Mouse (Mus musculus) stomach, embryonic 14.5 days (tissue): Measurements from ENCODE around the gene Cluap1. TPM values are rescaled to one million over a fixed set of nuclear protein-coding genes. Genes with fewer than 3 reads are reported as not detected.

Experiments used
- ATAC-seq: fragments of 200-750 bp; cut with Nextera tagmentation; 2 replicates; pipeline ENCODE4 v1.8.0; 2017; ENCODE audit warnings: low read depth, moderate TSS enrichment; ENCODE audit not compliant: insufficient number of reproducible peaks, insufficient read depth, low FRiP score
- H3K27ac ChIP-seq: fragments of 300-500 bp; sonication (generic); 2 replicates; pipeline ENCODE4 v1.5.1; 2014; ENCODE audit warnings: mild to moderate bottlenecking, low read length, moderate library complexity, mixed read lengths
- H3K27me3 ChIP-seq: fragments of 300-500 bp; sonication (generic); 2 replicates; pipeline ENCODE4 v1.6.1; 2014; ENCODE audit warnings: low read length, control low read depth, mixed read lengths; ENCODE audit not compliant: control insufficient read depth, insufficient read depth
- H3K36me3 ChIP-seq: fragments of 300-500 bp; sonication (generic); 2 replicates; pipeline ENCODE4 v1.6.1; 2014; ENCODE audit warnings: mild to moderate bottlenecking, control low read depth, low read length, moderate library complexity, mixed read lengths; ENCODE audit not compliant: control insufficient read depth, insufficient read depth
- H3K4me1 ChIP-seq: fragments of 300-500 bp; sonication (generic); 2 replicates; pipeline ENCODE4 v1.6.1; 2014; ENCODE audit warnings: low read length, control low read depth, mixed read lengths; ENCODE audit not compliant: control insufficient read depth, insufficient read depth
- H3K4me2 ChIP-seq: fragments of 300-500 bp; sonication (generic); replicated peaks from 2 replicates; pipeline ENCODE4 v1.6.1; 2014; ENCODE audit warnings: low read depth, low read length, control low read depth
- H3K4me3 ChIP-seq: fragments of 300-500 bp; sonication (generic); 2 replicates; pipeline ENCODE4 v1.5.1; 2014; ENCODE audit warnings: low read depth, low read length, control low read depth
- H3K9ac ChIP-seq: fragments of 300-500 bp; sonication (generic); replicated peaks from 2 replicates; pipeline ENCODE4 v1.6.1; 2014; ENCODE audit warnings: low read depth, mild to moderate bottlenecking, control low read depth, low read length, moderate library complexity, mixed read lengths
- H3K9me3 ChIP-seq: fragments of 300-500 bp; sonication (generic); 2 replicates; pipeline ENCODE4 v1.6.1; 2016; ENCODE audit warnings: low read depth, low read length, control low read depth; ENCODE audit not compliant: control insufficient read depth
- WGBS: fragments of 180-500 bp; shearing (Covaris S2); extraction: QIAGEN DNeasy Blood & Tissue Kit; methylation state at CpG from one replicate; pipeline ENCODE4 v1.1.7; 2014; 5-methylcytosine and 5-hydroxymethylcytosine counted together
- polyA plus RNA-seq: library from polyadenylated mRNA; unstranded; fragments of >200 nt; fragmentation: Nextera tagmentation; extraction: Ambion mirVana; gene quantifications from 2 replicates; pipeline ENCODE4 v1.2.1, GENCODE M21; 2014

The Cluap1 gene
- polyA plus RNA-seq, 1 experiment from 2014 or later: 28.9 TPM

GRCm38 (mm10) chr16:3923515-3923914 is 14.9 kb downstream of the Cluap1 start:
- WGBS: 83% methylated on average over 3 of the region's 3 CpGs
- no peak for ATAC-seq
- Histone ChIP-seq H3K4me2 (no peak overlapping the region), H3K9me3 (no peaks in the 10 kb centered on the region), H3K4me3 (no peak overlapping the region), H3K27ac (no peak overlapping the region), H3K36me3 (peaks cover 31% of the 10 kb centered on the region), H3K9ac (no peak overlapping the region), H3K4me1 (no peaks in the 10 kb centered on the region), H3K27me3 (no peaks in the 10 kb centered on the region)

GRCm38 (mm10) chr16:3923966-3924365 is 15.4 kb downstream of the Cluap1 start:
- H3K9me3 ChIP-seq: no peaks in the 10 kb centered on the region
- H3K4me1 ChIP-seq: no peaks in the 10 kb centered on the region
- H3K27me3 ChIP-seq: no peaks in the 10 kb centered on the region
- H3K36me3 ChIP-seq: peaks cover 33% of the 10 kb centered on the region
- no peak for ATAC-seq
- H3K4me3 ChIP-seq: no peak overlapping the region
- no peak overlapping the region for H3K9ac ChIP-seq
- 82% methylated on average over 4 of the region's 4 CpGs for WGBS
- H3K27ac ChIP-seq: no peak overlapping the region
- H3K4me2 ChIP-seq: no peak overlapping the region

DNA sequence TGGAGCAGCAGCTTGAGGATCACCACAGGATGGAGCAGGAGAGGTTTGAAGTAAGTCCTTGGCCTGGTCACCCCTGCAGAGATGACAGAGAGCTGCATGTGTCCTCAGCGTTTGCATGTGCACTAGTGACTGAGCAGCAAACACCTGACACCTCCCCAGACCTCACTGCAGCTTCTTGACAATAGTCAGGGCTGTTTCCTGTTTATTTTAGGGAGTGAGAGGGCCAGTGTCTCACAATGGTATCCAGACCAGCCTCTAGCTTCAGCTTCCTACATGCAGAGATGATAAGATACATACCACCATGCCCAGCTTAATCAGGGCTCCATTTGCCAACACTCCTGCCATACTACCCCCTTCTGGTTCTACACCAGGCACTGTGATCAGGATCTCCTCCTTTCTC is 20.0 kb downstream of the Cluap1 start:
- Histone ChIP-seq H3K4me2 (no peak overlapping the region), H3K36me3 (peaks cover 32% of the 10 kb centered on the region), H3K4me3 (no peak overlapping the region), H3K9me3 (no peaks in the 10 kb centered on the region), H3K4me1 (no peaks in the 10 kb centered on the region), H3K27me3 (no peaks in the 10 kb centered on the region), H3K9ac (no peak overlapping the region), H3K27ac (no peak overlapping the region)
- ATAC-seq: no peak
- 53% methylated on average over 1 of the region's 1 CpGs for WGBS

DNA sequence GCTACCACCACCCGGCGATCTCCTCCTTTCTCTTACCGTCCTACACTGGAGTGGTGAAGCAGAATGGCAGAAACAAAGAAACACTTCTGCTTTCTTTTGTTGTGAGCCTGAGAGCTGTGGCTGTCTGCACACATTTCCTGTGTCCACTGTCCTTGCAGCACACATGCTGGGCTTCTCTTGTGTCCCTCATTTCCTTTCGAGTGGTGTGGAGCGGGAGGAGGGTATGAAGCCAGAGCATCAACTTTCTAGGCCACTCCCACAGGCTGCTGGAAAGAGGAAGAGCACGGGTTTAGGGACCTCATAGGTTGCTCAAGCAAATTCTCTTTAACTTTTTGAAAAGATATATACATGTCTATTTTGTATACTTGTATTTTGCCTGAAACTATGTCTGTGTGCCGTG is 20.6 kb downstream of the Cluap1 start:
- peaks cover 28% of the 10 kb centered on the region for H3K36me3 ChIP-seq
- no peak overlapping the region for H3K4me3 ChIP-seq
- no peaks in the 10 kb centered on the region for H3K27me3 ChIP-seq
- H3K9ac ChIP-seq: no peak overlapping the region
- no peaks in the 10 kb centered on the region for H3K4me1 ChIP-seq
- WGBS: 86% methylated on average over 7 of the region's 7 CpGs
- H3K4me2 ChIP-seq: no peak overlapping the region
- no peaks in the 10 kb centered on the region for H3K9me3 ChIP-seq
- no peak overlapping the region for H3K27ac ChIP-seq
- no peak for ATAC-seq

- no peaks in the 10 kb centered on the region for H3K4me1 ChIP-seq
- no peaks in the 10 kb centered on the region for H3K27me3 ChIP-seq
- WGBS: 94% methylated on average over 6 of the region's 6 CpGs
- H3K9ac ChIP-seq: no peak overlapping the region
- peaks cover 26% of the 10 kb centered on the region for H3K36me3 ChIP-seq
- no peak overlapping the region for H3K4me3 ChIP-seq
- H3K27ac ChIP-seq: no peak overlapping the region
- H3K9me3 ChIP-seq: no peaks in the 10 kb centered on the region
- no peak overlapping the region for H3K4me2 ChIP-seq
- ATAC-seq: no peak
Measured at GRCm38 (mm10) chr16:3933536-3933935, 24.9 kb downstream of the Cluap1 start.

DNA sequence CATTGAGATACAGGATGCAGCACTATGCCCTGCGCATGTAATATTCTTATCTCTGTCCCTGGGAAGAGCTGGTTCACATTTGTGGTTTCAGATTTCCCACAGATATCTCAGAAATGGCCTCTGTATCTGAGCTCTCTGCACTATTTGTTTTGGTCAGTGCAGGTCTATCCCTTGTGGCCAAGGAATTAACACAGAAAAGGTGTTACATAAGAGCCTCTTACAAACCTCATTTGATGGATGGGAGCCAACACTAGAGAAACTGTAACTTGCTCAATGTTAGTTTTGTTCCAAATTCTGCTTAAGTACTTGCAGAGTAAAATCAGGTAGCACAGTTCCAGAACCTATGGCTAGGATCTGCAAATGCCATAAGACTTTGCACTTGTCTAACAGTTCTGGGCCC is 25.5 kb downstream of the Cluap1 start:
- H3K36me3 ChIP-seq: peaks cover 23% of the 10 kb centered on the region
- 100% methylated on average over 1 of the region's 1 CpGs for WGBS
- H3K9ac ChIP-seq: no peak overlapping the region
- no peak overlapping the region for H3K4me2 ChIP-seq
- H3K27me3 ChIP-seq: no peaks in the 10 kb centered on the region
- no peak overlapping the region for H3K27ac ChIP-seq
- H3K4me3 ChIP-seq: no peak overlapping the region
- no peaks in the 10 kb centered on the region for H3K4me1 ChIP-seq
- H3K9me3 ChIP-seq: no peaks in the 10 kb centered on the region
- ATAC-seq: no peak

- H3K27ac ChIP-seq: no peak overlapping the region
- no peak overlapping the region for H3K4me2 ChIP-seq
- no peaks in the 10 kb centered on the region for H3K27me3 ChIP-seq
- no peak overlapping the region for H3K4me3 ChIP-seq
- H3K9ac ChIP-seq: no peak overlapping the region
- H3K4me1 ChIP-seq: no peaks in the 10 kb centered on the region
- no peaks in the 10 kb centered on the region for H3K9me3 ChIP-seq
- 87% methylated on average over 4 of the region's 4 CpGs for WGBS
- H3K36me3 ChIP-seq: peaks cover 24% of the 10 kb centered on the region
- ATAC-seq: no peak
Measured at GRCm38 (mm10) chr16:3934701-3935100, 26.1 kb downstream of the Cluap1 start.

DNA sequence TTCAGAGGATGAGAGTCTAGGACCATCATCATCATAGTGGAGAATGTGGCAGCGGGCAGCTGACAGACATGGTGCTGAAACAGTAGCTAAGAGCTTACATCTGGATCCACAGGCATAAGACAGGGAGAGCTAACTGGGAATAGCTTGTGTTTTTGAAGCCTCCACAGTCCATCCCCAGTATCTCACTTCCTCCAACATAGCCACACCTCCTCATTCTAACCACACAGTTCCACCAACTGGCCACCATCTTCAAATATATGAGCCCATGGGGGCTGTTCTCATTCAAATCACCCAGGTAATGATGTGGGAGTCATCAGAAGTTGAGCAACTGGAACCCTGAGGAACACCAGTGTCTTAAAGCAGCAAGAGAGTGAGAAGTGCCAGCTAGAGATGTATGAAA is 42.5 kb downstream of the Cluap1 start:
- 83% methylated on average over 1 of the region's 1 CpGs for WGBS
- Histone ChIP-seq H3K27ac (no peak overlapping the region), H3K27me3 (no peaks in the 10 kb centered on the region), H3K4me3 (no peak overlapping the region), H3K4me2 (no peak overlapping the region), H3K36me3 (no peaks in the 10 kb centered on the region), H3K4me1 (no peaks in the 10 kb centered on the region), H3K9me3 (no peaks in the 10 kb centered on the region), H3K9ac (no peak overlapping the region)
- ATAC-seq: no peak

DNA sequence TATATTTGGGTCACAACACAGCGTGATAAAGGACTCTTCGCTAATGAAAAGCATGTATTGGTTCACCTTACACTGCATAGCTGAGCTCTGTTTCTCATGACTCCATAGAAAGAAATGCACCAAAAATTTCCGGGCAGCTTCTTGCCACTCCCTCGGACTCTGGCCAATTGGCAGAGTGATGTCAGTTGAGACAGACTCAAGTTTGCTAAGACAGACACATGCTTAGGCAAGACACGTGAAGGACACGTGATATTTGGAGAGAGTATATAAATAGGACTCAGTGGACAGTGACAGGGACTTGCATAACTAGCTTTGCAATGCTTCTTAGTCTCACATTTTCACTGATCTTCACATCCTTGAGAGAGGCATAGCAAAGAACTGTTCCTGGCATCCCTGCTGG is 47.8 kb downstream of the Cluap1 start:
- Histone ChIP-seq H3K4me1 (no peaks in the 10 kb centered on the region), H3K9ac (no peak overlapping the region), H3K4me2 (no peak overlapping the region), H3K9me3 (no peaks in the 10 kb centered on the region), H3K27ac (no peak overlapping the region), H3K36me3 (no peaks in the 10 kb centered on the region), H3K4me3 (no peak overlapping the region), H3K27me3 (no peaks in the 10 kb centered on the region)
- no peak for ATAC-seq
- WGBS: 90% methylated on average over 6 of the region's 6 CpGs
